Mouse (Mus musculus): Measurements from ENCODE around the gene Kti12. TPM values are rescaled to one million over a fixed set of nuclear protein-coding genes. Genes with fewer than 3 reads are reported as not detected.

The Kti12 gene
- polyA plus RNA-seq (2015; fragmentation: Nextera tagmentation; extraction: Ambion mirVana), result 48.6 and 52.7 TPM in 2 replicates

GRCm38 (mm10) chr4:108847715-108848504, at the start of gene Kti12:
Gene Kti12, plus strand, starts transcription at chr4:108847785.

GRCm38 (mm10) chr4:108832916-108833827, 14.4 kb upstream of the Kti12 start, which contains the start of gene Btf3l4:
Gene Btf3l4, minus strand, starts transcription at chr4:108833614.

GRCm38 (mm10) chr4:108834115-108834970, 13.2 kb upstream of the Kti12 start, which contains the start of gene Txndc12:
Gene Txndc12, plus strand, starts transcription at chr4:108834601.

GRCm38 (mm10) chr4:108848505-108848848, 892 bp downstream of the Kti12 start, which contains the start of gene A730015C16Rik:
Gene A730015C16Rik, minus strand, starts transcription at chr4:108848619.

GRCm38 (mm10) chr4:108878963-108879822, 31.6 kb downstream of the Kti12 start, which contains the start of gene Rab3b:
Gene Rab3b, plus strand, starts transcription at chr4:108879063.

Other genes starting within 250 kb of the Kti12 start
- 13.5 and 16.7 TPM in 2 replicates for gene Cc2d1b, start 227.8 kb upstream of the Kti12 start, polyA plus RNA-seq (2015; fragmentation: Nextera tagmentation; extraction: Ambion mirVana)
- 0.64 and 1.2 TPM in 2 replicates for gene 3110021N24Rik, start 128.1 kb upstream of the Kti12 start, polyA plus RNA-seq (2015; fragmentation: Nextera tagmentation; extraction: Ambion mirVana)
- gene Zfyve9, start 67.0 kb upstream of the Kti12 start, polyA plus RNA-seq (2015; fragmentation: Nextera tagmentation; extraction: Ambion mirVana), result 1.2 and 1.6 TPM in 2 replicates
- 73.4 and 83.8 TPM in 2 replicates for gene Btf3l4, start 14.2 kb upstream of the Kti12 start, polyA plus RNA-seq (2015; fragmentation: Nextera tagmentation; extraction: Ambion mirVana)
- gene Txndc12, start 13.2 kb upstream of the Kti12 start, polyA plus RNA-seq (2015; fragmentation: Nextera tagmentation; extraction: Ambion mirVana), result 19.6 and 28.7 TPM in 2 replicates
- 0.52 and 1.2 TPM in 2 replicates for gene A730015C16Rik, start 834 bp downstream of the Kti12 start, polyA plus RNA-seq (2015; fragmentation: Nextera tagmentation; extraction: Ambion mirVana)
- 2.9 and 3.7 TPM in 2 replicates for gene Rab3b, start 31.3 kb downstream of the Kti12 start, polyA plus RNA-seq (2015; fragmentation: Nextera tagmentation; extraction: Ambion mirVana)
- gene Nrd1, start 152.9 kb downstream of the Kti12 start, polyA plus RNA-seq (2015; fragmentation: Nextera tagmentation; extraction: Ambion mirVana), result 31.7 and 34.6 TPM in 2 replicates